Mouse (Mus musculus): ENCODE measurements at regions not wholly inside any gene's neighbourhood (a gene's known extent, or its start where the extent isn't known, plus 50 kb on each side); places are given as distances from the start of the nearest gene placed in this dataset.

- Histone ChIP-seq H3K4me2 (no peak overlapping the region), H3K36me3 (no peaks in the 10 kb centered on the region), H3K4me3 (replicated peaks) (no peak overlapping the region), H3K9ac (replicated peaks) (no peak overlapping the region), H3K27me3 (replicated peaks) (no peaks in the 10 kb centered on the region), H3K9me3 (replicated peaks) (no peaks in the 10 kb centered on the region), H3K27ac (replicated peaks) (no peak overlapping the region), H3K4me1 (peaks cover 4% of the 10 kb centered on the region; the same call in 1 of the 2 replicates)
- no peak for ATAC-seq (ENCODE audit: low FRiP score)
- 35% methylated on average over 3 of the region's 3 CpGs for WGBS
Observed at GRCm38 (mm10) chr5:28903805-28904320, 291.9 kb upstream of the Rnf32 start.

- no peaks in the 10 kb centered on the region for H3K36me3 ChIP-seq
- WGBS: 20% methylated on average over 10 of the region's 10 CpGs
- H3K4me2 ChIP-seq: no peak overlapping the region
- no peaks in the 10 kb centered on the region for H3K27me3 ChIP-seq (replicated peaks)
- no peak overlapping the region for H3K4me3 ChIP-seq (replicated peaks)
- H3K9me3 ChIP-seq (replicated peaks): no peaks in the 10 kb centered on the region
- H3K4me1 ChIP-seq: peaks cover 5% of the 10 kb centered on the region; the same call in 1 of the 2 replicates
- H3K9ac ChIP-seq (replicated peaks): no peak overlapping the region
- ATAC-seq (ENCODE audit: low FRiP score): no peak
- H3K27ac ChIP-seq (replicated peaks): no peak overlapping the region
Observed at GRCm38 (mm10) chr5:28892703-28893249, 303.0 kb upstream of the Rnf32 start.

- peak; percentile 35; the same call in 1 of the 2 replicates for ATAC-seq (ENCODE audit: low FRiP score)
- H3K4me3 ChIP-seq (replicated peaks): no peak overlapping the region
- H3K9ac ChIP-seq (replicated peaks): no peak overlapping the region
- no peaks in the 10 kb centered on the region for H3K27me3 ChIP-seq (replicated peaks)
- WGBS: 54% methylated on average over 7 of the region's 7 CpGs
- no peak overlapping the region for H3K4me2 ChIP-seq
- H3K27ac ChIP-seq (replicated peaks): no peak overlapping the region
- H3K4me1 ChIP-seq: peaks cover 5% of the 10 kb centered on the region; the same call in 1 of the 2 replicates
- no peaks in the 10 kb centered on the region for H3K9me3 ChIP-seq (replicated peaks)
- no peaks in the 10 kb centered on the region for H3K36me3 ChIP-seq
Observed at GRCm38 (mm10) chr5:28891988-28892387, 303.8 kb upstream of the Rnf32 start.

GRCm38 (mm10) chr5:28884746-28885365 is 310.9 kb upstream of the Rnf32 start:
- Histone ChIP-seq H3K9ac (replicated peaks) (no peak overlapping the region), H3K4me2 (no peak overlapping the region), H3K4me1 (no peaks in the 10 kb centered on the region), H3K4me3 (replicated peaks) (no peak overlapping the region), H3K9me3 (replicated peaks) (no peaks in the 10 kb centered on the region), H3K27me3 (replicated peaks) (no peaks in the 10 kb centered on the region), H3K27ac (replicated peaks) (no peak overlapping the region), H3K36me3 (no peaks in the 10 kb centered on the region)
- ATAC-seq (ENCODE audit: low FRiP score): no peak
- 83% methylated on average over 5 of the region's 5 CpGs for WGBS

- H3K9ac ChIP-seq (replicated peaks): no peak overlapping the region
- no peaks in the 10 kb centered on the region for H3K36me3 ChIP-seq
- H3K4me3 ChIP-seq (replicated peaks): no peak overlapping the region
- ATAC-seq (ENCODE audit: low FRiP score): no peak
- WGBS: 81% methylated on average over 8 of the region's 8 CpGs
- no peak overlapping the region for H3K27ac ChIP-seq (replicated peaks)
- no peak overlapping the region for H3K4me2 ChIP-seq
- no peaks in the 10 kb centered on the region for H3K27me3 ChIP-seq (replicated peaks)
- H3K4me1 ChIP-seq: no peaks in the 10 kb centered on the region
- no peaks in the 10 kb centered on the region for H3K9me3 ChIP-seq (replicated peaks)
Observed at GRCm38 (mm10) chr5:28876199-28876598, 319.6 kb upstream of the Rnf32 start.

GRCm38 (mm10) chr5:28873600-28874265 is 322.1 kb upstream of the Rnf32 start:
- no peak for ATAC-seq (ENCODE audit: low FRiP score)
- no peak overlapping the region for H3K4me2 ChIP-seq
- no peak overlapping the region for H3K27ac ChIP-seq (replicated peaks)
- 93% methylated on average over 3 of the region's 3 CpGs for WGBS
- H3K4me3 ChIP-seq (replicated peaks): no peak overlapping the region
- H3K36me3 ChIP-seq: no peaks in the 10 kb centered on the region
- H3K4me1 ChIP-seq: no peaks in the 10 kb centered on the region
- H3K9me3 ChIP-seq (replicated peaks): no peaks in the 10 kb centered on the region
- H3K9ac ChIP-seq (replicated peaks): no peak overlapping the region
- H3K27me3 ChIP-seq (replicated peaks): no peaks in the 10 kb centered on the region

GRCm38 (mm10) chr5:28859604-28860371 is 336.0 kb upstream of the Rnf32 start:
- Histone ChIP-seq H3K9ac (replicated peaks) (no peak overlapping the region), H3K4me2 (no peak overlapping the region), H3K9me3 (replicated peaks) (no peaks in the 10 kb centered on the region), H3K27ac (replicated peaks) (peak overlapping the region; percentile 45), H3K4me3 (replicated peaks) (no peak overlapping the region), H3K4me1 (peaks cover 10% of the 10 kb centered on the region), H3K27me3 (replicated peaks) (no peaks in the 10 kb centered on the region), H3K36me3 (no peaks in the 10 kb centered on the region)
- 44% methylated on average over 9 of the region's 9 CpGs for WGBS
- peak; percentile 87 for ATAC-seq (ENCODE audit: low FRiP score)

- Histone ChIP-seq H3K9me3 (replicated peaks) (no peaks in the 10 kb centered on the region), H3K27me3 (replicated peaks) (no peaks in the 10 kb centered on the region), H3K36me3 (no peaks in the 10 kb centered on the region), H3K27ac (replicated peaks) (no peak overlapping the region), H3K4me1 (no peaks in the 10 kb centered on the region), H3K4me2 (no peak overlapping the region), H3K4me3 (replicated peaks) (no peak overlapping the region), H3K9ac (replicated peaks) (no peak overlapping the region)
- 75% methylated on average over 12 of the region's 12 CpGs for WGBS
- ATAC-seq (ENCODE audit: low FRiP score): no peak
Observed at GRCm38 (mm10) chr5:28838141-28838925, 357.5 kb upstream of the Rnf32 start.

GRCm38 (mm10) chr5:28819091-28819490 is 352.0 kb upstream of the Shh start:
- WGBS: 83% methylated on average over 5 of the region's 5 CpGs
- Histone ChIP-seq H3K4me1 (no peaks in the 10 kb centered on the region), H3K9ac (replicated peaks) (no peak overlapping the region), H3K4me3 (replicated peaks) (no peak overlapping the region), H3K27ac (replicated peaks) (no peak overlapping the region), H3K9me3 (replicated peaks) (no peaks in the 10 kb centered on the region), H3K36me3 (no peaks in the 10 kb centered on the region), H3K4me2 (no peak overlapping the region), H3K27me3 (replicated peaks) (no peaks in the 10 kb centered on the region)
- ATAC-seq (ENCODE audit: low FRiP score): no peak

GRCm38 (mm10) chr5:28807950-28808349 is 340.9 kb upstream of the Shh start:
- no peak overlapping the region for H3K27ac ChIP-seq (replicated peaks)

GRCm38 (mm10) chr5:28799464-28799863 is 332.4 kb upstream of the Shh start:
- Histone ChIP-seq H3K27me3 (replicated peaks) (no peaks in the 10 kb centered on the region), H3K9ac (replicated peaks) (no peak overlapping the region), H3K9me3 (replicated peaks) (no peaks in the 10 kb centered on the region), H3K27ac (replicated peaks) (no peak overlapping the region), H3K4me1 (no peaks in the 10 kb centered on the region), H3K36me3 (no peaks in the 10 kb centered on the region), H3K4me2 (no peak overlapping the region), H3K4me3 (replicated peaks) (no peak overlapping the region)
- no peak for ATAC-seq (ENCODE audit: low FRiP score)
- whole genome bisulfite sequencing: 96% methylated on average over 2 of the region's 2 CpGs

More at GRCm38 (mm10) chr5:28807950-28808349, 340.9 kb upstream of the Shh start:
- 66% methylated on average over 5 of the region's 5 CpGs for WGBS
- H3K4me3 ChIP-seq (replicated peaks): no peak overlapping the region
- H3K27me3 ChIP-seq (replicated peaks): no peaks in the 10 kb centered on the region
- H3K4me2 ChIP-seq: no peak overlapping the region
- no peaks in the 10 kb centered on the region for H3K9me3 ChIP-seq (replicated peaks)
- H3K9ac ChIP-seq (replicated peaks): no peak overlapping the region
- no peaks in the 10 kb centered on the region for H3K36me3 ChIP-seq
- H3K4me1 ChIP-seq: no peaks in the 10 kb centered on the region
- no peak for ATAC-seq (ENCODE audit: low FRiP score)

Measured in neural tube, embryonic 15.5 days (tissue).